Mouse (Mus musculus): ENCODE measurements around the gene Qrsl1.
A peak's percentile ranks its signal among the peaks of the same experiment; 100 is the strongest.
"Not testable (repeated sequence)": the region's sequence is repeated elsewhere in the genome, so short reads cannot be mapped to it uniquely, and the experiment has no call there.

Gene Qrsl1

DNA sequence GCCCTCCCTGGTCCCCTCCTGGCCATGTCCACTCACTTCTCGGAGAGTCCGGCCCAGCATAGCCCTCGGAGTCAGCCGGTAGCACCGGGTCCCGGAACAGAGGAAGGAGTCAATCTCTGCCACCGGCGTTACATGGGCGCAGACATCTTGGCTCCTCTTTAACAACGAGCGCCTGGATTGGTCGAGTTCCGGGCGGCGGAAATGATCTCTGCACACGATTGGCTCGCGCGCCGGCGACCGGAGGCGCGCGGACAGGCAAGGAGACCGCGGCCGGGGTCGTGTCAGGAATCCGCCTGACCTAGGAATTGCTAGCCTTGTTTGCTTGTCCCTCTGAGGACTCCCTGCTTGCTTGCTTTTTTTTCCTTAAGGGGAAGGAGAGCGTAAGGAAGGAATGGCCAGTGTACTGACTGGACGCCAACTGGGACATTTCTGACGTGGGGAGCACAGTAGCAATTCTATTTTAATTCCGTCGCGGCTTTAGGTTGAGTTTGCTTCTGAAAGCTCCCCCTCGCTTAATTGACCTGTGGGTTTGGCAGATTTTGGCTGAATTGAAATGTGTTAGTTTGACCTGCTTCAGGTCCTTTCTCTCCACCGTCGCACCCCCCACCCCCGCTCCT, at the start of gene Qrsl1, which contains the start of gene Rtn4ip1:
TSS of gene Qrsl1 (minus strand) at position 168 of the 617 bp plus-strand sequence.
TSS of gene Rtn4ip1 (plus strand) at position 230 of the 617 bp plus-strand sequence.
- DNase-seq (ENCODE audit: low spot score), result peak; percentile 94

DNA sequence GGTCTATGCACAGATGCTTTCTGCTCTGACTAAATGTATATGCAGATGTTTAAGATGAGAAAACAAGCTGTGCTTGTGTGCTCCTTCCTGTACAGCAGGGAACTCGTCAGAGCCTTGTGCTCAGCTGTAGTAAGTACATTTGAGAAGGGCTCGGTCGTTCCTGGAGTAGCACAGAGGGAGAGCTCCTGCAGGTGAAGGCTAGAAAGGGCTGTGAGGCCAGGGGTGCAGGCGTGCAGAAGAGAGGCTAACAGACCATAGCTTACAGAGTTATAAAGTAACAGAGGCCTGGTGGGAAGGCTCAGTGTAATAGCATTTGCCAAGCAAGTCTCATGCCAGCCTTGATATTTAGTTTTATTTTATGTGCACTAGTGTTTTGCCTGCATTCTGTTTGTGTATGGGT, 43.9 kb upstream of the Qrsl1 start:
- DNase-seq (ENCODE audit: low spot score), result no peak

DNA sequence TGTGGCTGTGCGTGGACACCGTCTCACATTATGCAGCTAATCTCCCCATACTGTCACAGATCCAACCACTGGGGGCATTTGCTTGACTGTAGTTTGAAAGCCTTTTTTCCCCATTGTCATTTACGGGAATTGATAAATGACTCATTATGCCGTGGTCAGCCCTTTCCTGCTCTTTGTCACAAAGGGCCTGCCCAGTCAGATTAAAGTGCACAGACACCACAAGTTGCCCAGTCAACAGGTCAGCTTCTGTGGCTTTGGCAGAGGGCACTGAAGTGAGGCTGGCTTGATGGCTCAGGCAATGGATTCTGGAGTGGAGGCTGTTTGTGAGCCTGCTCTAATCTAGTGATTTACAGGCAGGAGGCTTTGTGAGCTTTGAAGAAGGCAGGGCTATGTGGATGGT, 42.2 kb upstream of the Qrsl1 start:
- no peak for DNase-seq (ENCODE audit: low spot score)

DNA sequence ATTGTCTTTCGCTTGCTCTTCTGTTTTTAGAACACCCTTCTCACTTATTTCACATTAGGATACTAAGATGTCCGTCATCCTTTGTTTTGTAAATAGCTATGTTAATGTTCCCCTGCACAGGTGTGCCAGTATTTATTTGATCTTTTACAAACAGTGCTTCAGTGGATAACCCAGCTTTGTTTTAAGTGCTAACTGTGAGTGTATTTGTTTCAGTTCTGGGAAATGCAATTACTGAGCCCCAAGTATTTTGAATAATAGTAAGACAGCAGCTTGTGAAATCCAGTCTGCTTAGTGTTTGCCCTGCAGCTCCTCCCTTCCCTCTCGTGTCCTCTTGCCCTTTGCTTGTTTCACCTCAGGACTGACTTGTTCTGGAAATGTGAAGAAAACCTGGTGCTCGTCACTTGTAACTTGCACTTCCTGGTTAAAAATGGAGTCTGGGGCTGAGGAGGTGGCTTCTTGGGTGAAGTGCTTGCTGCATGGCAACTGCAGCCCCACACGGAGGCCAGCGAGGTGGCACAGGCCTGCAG, 37.7 kb upstream of the Qrsl1 start:
- DNase-seq (ENCODE audit: low spot score), result no peak

DNA sequence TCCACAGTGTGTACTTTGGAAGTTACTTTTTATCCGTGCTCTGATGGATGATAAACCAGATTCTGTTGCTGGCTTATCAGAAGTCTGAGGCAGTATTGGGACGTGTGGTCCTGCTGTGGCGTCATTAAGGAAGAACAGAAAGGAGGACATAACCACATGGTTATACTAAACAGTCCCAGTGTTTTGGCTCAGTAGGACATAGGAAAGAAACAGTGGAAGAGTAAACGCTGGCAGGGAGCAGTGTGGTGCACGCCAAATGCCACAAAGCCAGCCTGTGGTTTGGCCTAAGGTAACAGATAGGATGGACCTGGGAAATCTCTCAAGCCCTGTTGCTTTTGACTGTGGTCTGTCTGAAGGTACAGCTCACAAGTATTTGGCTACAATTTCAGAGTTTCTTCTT, 27.1 kb upstream of the Qrsl1 start:
- no peak for DNase-seq (ENCODE audit: low spot score)

DNA sequence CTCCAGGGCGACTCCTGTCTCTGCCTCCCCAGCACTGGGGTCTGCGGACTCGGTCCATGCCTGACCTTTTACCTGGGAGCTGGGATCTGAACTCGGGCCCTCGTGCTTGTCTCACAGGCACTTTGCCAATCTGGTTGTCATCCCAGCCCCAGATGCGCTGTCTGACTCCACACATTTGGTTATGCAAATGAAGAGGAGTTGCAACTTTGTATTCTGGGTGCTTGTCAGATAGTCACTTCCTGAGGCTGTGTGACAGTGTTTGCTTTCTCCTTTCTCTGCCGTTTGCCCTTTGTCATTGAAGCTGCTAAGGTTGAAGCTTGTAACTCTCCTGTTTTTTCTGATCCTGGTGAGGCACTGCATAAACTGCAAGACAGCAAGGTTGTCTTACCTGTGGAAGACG, 26.2 kb upstream of the Qrsl1 start:
- DNase-seq (ENCODE audit: low spot score), result no peak

DNA sequence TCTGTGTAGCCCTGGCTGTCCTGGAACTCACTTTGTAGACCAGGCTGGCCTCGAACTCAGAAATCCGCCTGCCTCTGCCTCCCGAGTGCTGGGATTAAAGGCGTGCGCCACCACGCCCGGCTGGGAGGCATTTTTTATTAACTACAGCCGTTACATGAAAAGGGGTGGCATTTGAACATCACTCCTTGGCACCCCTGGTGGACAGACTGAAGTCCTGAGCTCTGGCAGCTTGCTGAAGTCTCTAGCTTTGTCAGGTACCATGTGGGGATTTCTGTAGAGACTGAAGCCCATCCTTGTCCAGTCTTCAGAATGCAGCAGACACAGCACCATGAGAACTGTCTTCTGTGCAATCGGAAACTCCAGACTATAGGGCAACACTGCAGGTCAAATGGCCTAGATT, 24.2 kb upstream of the Qrsl1 start:
- not testable (repeated sequence) for DNase-seq (ENCODE audit: low spot score)

DNA sequence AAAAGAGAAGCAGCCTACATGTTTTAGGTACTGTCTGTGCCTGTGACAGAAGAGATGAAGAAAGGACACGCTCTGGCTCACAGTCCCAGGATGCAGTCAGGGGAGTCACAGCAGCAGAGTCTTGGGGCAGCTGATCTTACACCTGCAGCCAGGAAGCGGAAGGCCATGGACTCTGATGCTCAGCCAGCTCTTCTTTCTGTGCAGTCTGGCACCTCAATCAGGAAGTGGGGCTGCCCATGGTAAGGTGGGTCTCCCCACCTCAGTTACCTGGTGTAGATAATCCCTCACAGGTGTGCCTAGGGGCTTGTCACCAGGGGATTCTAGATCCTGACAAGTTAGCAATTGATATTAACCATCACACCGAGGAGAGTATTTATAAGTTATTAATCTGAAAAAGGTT, 21.6 kb upstream of the Qrsl1 start:
- no peak for DNase-seq (ENCODE audit: low spot score)

DNA sequence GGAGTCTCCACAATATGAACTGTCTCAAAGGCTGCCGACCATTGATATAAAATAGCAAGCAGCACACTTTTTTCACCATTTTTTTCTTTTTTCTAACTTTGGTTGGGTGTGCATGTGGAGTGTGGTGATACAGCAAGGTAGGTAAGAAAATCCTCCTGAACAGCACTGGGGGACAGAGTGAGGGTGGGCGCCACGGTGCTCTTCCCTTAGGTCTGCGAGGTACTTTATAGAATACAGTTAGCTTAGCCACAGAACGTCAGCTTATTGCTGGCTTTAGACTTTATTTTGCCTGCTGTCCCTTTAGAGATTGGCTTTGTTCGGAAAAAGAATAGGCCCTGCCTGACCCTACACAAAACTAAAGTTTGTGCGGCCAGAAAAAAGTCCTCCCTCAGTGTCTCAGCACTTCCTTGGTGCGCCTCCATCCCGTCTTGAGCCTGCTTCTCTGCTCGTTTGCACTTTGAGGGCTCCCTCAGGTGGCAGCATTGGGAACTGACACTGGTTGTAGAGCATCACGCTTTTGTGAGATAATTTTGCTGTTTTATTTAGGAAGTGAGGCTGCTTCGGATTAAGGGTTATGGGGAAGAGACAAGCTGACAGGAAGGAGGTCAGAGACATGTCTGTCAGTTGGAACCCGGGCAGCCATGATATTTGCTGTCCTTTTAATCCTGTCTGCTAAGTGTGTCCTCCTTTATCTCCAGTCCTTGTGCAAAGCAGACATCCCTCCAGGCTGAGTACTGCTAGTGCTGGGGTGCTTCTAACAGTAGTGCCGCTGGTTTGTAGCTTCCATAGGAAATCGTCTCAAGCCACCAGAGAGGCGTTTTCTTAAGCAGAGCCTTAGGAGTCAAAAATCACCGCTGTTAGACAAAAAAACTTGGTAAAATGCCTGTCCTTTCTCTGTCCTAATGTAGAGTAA, 17.4 kb upstream of the Qrsl1 start:
- DNase-seq (ENCODE audit: low spot score), result peak; percentile 87

DNA sequence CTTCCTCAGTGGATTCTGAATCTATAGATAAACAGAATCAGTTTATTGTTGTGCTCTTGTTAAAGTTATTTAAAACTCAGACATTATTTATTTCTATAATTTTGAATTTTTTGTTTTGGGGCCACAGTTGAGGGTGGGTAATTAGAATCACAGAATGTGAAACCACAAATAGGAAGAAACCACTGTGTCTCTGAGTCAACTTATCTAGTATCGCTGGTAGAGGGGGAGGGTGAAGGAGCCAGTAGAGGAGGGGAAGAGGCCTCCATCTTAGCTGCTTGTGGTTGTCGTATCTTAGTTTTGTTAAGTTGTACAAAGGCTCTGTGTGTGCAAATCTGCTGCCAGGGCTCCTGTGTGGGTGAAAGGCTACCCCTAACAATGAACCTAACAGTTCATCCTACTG, 15.2 kb upstream of the Qrsl1 start:
- no peak for DNase-seq (ENCODE audit: low spot score)

DNA sequence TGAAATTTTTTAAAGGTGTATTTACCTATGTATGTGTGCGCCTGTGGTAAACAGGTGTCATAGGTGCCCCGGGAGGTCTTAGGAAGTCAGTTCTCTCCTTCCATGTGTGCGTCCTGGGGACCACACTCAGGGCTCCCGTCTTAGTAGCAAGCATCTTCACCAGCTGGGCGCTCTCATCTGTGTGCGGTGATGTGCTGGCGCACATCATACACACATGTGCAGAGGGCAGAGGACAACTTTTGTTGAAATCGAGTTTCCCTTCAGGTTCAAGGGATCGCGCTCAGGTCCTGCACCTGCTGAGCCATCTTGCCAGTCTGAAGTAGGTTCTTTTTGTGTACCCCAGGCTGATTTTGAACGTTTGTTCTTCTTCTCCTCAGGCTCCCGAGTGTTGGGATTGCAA, 14.6 kb upstream of the Qrsl1 start:
- no peak for DNase-seq (ENCODE audit: low spot score)

DNA sequence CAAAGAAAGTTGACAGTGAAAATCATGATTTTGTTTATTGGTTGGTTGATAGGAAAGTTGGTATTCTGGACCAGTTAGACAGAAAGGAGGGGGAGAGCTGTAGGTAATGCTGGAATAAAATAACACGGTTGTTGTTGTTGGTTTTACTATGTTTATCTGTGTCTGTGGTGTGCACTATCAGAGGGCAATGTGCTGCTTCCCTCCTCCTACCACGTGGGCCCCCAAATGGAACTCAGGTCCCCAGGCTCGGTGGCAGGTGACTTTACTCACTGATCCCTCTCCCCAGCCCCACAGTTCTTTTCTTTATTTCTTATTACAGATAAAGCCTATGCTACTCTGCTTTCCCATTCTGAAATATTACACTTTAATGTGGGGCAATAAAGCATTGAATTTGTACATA, 10.7 kb upstream of the Qrsl1 start:
- DNase-seq (ENCODE audit: low spot score), result no peak

DNA sequence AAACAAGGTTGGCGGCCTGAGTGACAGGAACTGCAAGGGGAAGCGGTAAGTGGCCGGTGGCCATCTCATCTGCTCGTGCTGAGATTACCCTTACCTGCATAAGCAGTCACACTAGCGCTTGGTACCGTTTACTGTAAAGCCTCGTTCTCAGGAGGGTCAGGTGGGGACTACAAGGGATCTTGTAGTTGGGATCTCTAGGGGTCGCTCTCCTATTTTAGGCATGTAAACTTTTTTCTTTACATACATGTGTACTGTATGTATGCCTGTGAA, 9.3 kb upstream of the Qrsl1 start:
- DNase-seq (ENCODE audit: low spot score), result no peak

DNA sequence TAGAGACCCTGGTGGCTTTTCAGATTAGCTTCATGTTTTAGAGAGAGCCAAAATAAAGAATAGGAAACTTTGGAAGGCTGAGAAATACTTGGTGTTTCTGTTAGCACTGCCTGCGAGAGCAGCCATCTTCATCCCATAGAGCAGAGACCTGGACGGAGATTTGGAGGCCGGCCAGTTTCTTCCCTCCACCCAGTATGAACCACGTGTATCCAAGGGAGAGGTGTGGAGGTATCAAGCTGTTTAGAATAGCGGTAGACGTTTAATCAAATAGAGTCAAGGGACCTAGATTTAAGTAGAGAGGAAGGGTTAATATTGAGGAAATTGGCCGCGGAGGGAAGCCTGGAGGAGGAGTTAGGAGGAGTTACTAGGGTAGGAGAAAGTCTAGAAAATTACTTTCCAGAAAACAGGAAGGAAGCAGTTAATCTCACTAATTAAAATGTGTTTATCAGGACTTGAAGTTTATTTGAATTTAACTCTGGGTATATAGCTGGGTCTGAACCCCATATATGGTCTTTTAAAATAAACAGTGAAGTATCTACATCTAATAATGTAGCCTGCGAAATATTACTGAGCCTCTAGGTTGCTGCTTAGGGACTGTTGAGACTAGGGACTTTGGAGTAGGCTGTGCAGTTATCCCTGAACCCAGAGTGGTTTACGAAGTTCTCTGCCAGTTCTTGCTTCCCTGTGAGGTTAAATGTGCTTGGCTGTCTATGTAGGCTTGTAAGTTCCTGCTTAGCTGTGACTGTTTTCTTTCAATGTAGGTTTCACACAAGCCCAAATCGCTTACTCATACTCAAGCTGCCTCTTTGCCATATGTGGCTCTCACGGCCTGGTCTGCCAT, 8.7 kb upstream of the Qrsl1 start:
- DNase-seq (ENCODE audit: low spot score), result no peak

DNA sequence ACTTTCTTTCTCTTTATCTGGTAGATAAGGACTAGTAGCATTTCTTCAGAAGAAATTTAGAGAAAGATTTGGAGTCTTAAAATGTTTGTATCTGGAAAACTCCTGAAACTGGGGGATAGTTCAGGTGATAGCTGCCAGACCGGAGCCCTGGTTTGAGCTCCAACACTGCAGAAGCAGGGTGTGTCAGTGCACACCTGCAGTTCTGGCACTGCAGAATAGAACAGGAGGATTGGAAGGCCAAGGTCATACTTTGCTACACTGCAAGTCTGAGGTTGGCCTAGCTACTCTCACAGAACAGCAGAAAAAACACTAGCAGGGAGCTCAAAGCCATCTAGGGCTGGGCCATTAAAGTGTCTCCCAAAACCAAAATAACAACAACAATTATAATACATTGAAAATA, 3.0 kb upstream of the Qrsl1 start:
- no peak for DNase-seq (ENCODE audit: low spot score)

DNA sequence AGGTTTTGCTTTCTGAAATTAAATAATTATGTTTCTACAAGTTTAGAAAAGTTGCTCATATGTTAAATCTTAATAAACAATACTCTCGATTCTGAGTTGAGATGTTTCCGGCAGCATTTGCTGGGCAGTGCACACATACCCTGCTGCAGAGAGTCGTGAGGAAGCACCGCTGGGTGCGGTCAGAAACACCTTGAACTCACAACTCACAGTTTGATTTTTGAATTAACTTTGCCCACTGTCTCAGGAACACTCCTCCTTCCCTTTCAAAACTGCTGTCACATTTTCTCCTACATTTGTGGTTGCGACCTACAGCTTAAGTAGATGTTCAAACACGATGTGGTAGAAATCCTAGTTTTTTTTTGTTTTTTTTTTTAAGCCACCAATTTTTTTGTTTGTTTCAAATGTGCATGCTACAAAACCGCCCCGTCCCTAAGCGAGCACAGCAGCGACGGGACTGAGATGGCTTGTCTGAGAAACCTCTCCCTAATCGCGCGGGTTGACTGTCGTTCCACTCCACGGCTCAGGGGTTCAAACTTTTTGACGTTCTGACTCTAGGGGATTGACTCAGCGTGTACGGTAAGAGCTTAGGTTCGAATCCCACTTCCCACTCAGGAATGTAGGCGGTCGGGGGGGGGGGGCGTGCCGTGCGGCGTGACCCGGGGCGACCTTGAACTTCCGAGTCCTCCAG, 518 bp downstream of the Qrsl1 start:
- peak; percentile 62 for DNase-seq (ENCODE audit: low spot score)

DNA sequence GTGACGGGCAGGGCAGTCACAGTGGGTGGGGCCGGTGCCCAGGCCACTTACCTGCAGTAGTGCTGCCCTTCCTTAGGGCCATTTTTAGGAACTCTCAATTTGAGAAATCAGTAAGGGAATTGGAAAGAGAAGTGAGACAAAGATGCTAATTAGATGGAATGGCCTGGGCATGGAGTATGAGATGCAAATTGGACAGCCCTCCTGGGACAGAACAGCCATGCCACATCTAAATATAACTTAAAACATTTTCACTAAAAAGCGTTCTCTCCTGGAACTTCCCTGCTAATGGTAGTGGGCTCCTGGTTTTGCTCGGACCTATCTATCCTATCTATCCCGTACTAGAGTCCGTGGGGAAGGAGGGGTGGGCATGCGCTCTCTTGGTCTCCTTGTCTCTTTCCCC, 3.3 kb downstream of the Qrsl1 start:
- no peak for DNase-seq (ENCODE audit: low spot score)

DNA sequence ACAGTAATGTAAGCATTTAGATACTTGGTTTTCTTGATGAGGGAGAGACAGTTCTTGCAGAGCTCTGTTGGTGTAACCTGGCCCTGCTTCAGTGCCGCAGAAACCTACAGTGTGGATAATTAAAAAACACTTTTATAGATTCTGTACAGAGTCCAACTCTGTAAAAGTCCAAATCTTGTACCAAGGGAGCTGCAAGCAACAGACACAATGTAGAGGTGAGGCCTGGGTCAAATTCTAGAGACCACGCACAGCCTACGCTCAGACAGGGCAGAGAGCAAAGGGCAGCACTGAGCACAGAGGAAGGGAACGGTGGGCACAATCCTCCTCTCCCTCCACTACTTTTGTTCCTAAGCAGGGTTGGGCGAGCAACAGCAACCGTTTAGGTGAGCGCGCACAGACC, 5.5 kb downstream of the Qrsl1 start:
- no peak for DNase-seq (ENCODE audit: low spot score)

DNA sequence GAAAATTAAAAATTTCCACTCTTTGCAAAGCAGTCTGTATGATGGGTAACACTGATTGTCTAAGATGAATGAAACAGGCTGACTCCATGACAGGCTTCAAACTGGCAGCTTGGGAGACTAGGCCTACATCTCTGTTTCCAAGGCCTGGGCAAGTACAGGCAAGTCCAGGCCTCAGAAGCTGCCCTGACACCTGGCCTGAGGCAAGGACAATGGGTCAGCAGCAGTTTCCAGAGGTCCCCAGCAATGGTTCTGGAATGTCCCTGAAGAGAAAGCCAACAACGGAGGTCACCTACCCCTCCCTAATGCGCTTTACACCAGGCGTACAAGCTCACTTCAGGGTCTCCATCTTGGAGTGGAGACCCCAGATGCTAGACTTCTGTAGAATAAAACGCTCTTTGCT, 8.6 kb downstream of the Qrsl1 start:
- DNase-seq (ENCODE audit: low spot score), result no peak

DNA sequence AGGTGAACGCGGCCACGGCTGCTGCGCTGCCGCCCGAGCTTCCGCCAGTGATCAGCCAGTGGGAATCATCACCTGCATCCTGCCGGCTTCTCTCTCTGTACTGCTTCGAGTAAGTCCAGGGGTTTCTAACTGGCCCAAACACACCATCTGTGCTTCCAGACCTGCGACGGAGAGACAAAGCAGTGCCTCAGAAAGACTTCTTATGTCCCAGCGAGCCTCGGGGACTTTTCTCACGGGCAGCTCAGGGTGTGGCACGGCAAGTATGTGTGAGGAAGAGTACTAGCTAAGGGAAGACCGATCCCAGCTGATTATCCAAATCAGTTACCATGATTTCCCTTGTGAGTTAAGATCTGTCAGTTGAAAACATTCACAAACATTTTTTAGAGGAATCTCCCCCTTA, 12.6 kb downstream of the Qrsl1 start:
- DNase-seq (ENCODE audit: low spot score), result no peak

DNA sequence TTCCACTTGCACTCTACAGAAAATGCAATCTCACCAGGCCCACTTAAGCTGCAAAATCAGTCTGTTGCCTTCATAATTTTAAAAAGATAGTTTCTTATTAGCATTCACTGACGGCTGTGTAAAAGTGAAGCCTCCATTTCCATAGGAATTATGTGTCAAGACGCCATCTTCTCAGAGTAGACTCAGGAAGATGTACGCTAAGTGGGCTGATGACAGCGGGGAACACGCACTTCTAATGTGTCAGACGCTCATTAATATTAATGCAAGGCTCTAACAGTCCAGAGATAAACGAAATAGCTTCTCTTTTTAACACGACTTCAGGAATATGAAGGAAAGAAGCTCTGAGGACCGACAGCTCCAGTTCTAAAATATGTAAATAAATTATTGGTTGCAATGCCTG, 13.9 kb downstream of the Qrsl1 start:
- no peak for DNase-seq (ENCODE audit: low spot score)

DNA sequence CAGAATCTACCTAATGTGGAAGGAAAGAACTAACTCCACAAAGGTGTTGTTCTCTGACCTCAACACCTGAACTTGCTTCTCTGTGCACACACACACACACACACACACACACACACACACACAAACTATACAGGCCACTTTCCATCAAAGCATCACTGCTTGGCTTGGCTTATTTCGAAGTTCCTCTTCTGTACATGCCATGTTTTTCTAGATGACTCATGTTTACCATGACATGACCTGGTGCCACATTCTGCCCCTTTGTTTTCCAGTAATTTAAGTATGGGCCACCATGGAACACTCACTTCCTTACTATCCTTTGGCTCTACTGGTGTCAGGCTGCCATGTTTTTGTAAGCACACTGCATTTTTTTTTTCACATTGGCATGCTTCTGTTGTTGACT, 30.1 kb downstream of the Qrsl1 start:
- no peak for DNase-seq (ENCODE audit: low spot score)

All from embryo, embryonic 10 days (tissue).